Mouse (Mus musculus) embryonic fibroblast, embryonic 13.5 days (primary cell): Measurements from ENCODE around the gene Bcl7a. TPM values are rescaled to one million over a fixed set of nuclear protein-coding genes. Genes with fewer than 3 reads are reported as not detected.

Experiments used
- H3K27ac ChIP-seq: 2 replicates; pipeline ENCODE4 v1.5.1; 2012; ENCODE audit warnings: low read length, control low read depth, inconsistent platforms; ENCODE audit not compliant: insufficient read depth
- H3K4me1 ChIP-seq: 2 replicates; pipeline ENCODE4 v1.6.1; 2011; ENCODE audit warnings: low read length; ENCODE audit not compliant: control insufficient read depth, insufficient read depth
- H3K4me3 ChIP-seq: 2 replicates; pipeline ENCODE4 v1.5.1; 2011; ENCODE audit warnings: mild to moderate bottlenecking, control low read depth, low read length; ENCODE audit not compliant: insufficient read depth
- CTCF ChIP-seq: IDR thresholded peaks from 2 replicates; pipeline ENCODE4 v1.5.1; 2011; ENCODE audit warnings: mild to moderate bottlenecking, control low read depth, low read length, moderate library complexity, borderline replicate concordance; ENCODE audit not compliant: insufficient read depth
- POLR2A ChIP-seq: IDR thresholded peaks from 2 replicates; pipeline ENCODE4 v1.6.1; 2011; ENCODE audit warnings: low read depth, mild to moderate bottlenecking, control low read depth, low read length, moderate library complexity
- polyA plus RNA-seq: library from polyadenylated mRNA; stranded (reverse); fragments of >200 nt; gene quantifications from 2 replicates; pipeline ENCODE4 v1.2.4, GENCODE M21; 2011; ENCODE audit warnings: low read depth; ENCODE audit not compliant: missing spikeins, insufficient read length

The Bcl7a gene
- polyA plus RNA-seq, 1 experiment: 11.2 TPM

DNA sequence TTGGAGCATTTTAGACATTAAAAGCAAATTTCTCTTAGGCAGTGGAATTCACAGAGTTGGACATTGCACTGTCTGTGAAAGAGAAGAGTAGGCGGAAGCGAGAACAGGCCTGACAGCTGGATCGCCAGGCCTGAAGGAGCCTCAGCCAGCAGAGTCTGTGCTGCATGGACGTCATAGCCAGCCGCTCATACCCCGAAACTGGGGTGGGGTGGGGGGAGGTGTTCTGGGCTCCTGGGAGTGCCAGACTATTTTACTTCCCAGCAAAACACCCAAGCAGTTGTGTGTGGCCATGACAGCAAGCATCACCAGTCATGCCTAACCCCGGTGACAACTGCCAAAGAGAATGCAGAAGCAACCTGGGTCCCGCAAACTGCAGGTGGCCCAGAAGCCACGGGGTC is 16.9 kb upstream of the Bcl7a start:
- Histone ChIP-seq H3K27ac (peak overlapping the region; percentile 85), H3K4me1 (peaks cover 16% of the 10 kb centered on the region), H3K4me3 (no peak overlapping the region)
- TF ChIP-seq CTCF: no peak
- TF ChIP-seq POLR2A: no peak

DNA sequence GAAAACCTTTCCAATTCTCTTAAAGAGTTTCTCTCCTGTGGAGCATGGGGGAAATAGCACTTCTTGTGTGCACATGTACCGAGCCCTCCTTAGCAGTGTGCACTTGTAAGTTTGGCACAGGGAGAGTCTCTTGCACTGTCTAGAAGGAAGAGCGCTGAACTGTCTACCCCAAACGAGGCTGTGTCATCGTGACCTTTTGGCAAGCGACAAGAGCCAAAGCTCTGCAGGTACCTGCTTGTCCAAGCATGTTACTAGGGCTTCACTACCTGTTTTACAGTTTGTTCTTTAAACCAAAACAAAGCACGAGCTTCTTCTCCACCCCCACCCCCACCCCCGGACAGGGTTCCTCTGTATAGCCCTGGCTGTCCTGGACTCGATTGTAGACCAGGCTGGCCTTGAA is 15.9 kb upstream of the Bcl7a start:
- Histone ChIP-seq H3K4me1 (peaks cover 16% of the 10 kb centered on the region), H3K4me3 (no peak overlapping the region)
- no peak for TF ChIP-seq CTCF
- no peak for TF ChIP-seq POLR2A

DNA sequence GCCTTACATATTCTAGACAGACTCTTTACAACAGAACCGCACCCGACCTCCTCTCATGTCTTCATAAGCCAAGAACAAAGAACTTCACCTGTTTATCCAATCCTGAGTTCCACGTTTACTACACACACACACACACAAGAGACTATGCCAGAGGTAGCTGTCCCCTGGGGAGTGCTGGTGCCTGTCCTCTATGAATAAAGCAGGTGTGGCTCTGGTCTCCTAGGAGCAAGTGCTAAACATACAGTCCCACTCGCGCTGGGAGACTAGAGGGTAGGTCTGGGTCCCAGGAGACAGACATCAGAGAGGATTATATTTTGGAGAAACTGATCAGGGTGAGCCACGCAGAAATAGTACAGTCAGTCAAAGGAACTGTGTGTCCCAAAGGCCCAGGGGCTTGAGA is 10.1 kb upstream of the Bcl7a start:
- no peak for TF ChIP-seq CTCF
- TF ChIP-seq POLR2A: no peak
- Histone ChIP-seq H3K4me1 (peaks cover 11% of the 10 kb centered on the region), H3K27ac (no peak overlapping the region), H3K4me3 (no peak overlapping the region)

More for the DNA sequence above, 15.9 kb upstream of the Bcl7a start:
- H3K27ac ChIP-seq: peak overlapping the region; percentile 85; the same call in 1 of the 2 replicates

DNA sequence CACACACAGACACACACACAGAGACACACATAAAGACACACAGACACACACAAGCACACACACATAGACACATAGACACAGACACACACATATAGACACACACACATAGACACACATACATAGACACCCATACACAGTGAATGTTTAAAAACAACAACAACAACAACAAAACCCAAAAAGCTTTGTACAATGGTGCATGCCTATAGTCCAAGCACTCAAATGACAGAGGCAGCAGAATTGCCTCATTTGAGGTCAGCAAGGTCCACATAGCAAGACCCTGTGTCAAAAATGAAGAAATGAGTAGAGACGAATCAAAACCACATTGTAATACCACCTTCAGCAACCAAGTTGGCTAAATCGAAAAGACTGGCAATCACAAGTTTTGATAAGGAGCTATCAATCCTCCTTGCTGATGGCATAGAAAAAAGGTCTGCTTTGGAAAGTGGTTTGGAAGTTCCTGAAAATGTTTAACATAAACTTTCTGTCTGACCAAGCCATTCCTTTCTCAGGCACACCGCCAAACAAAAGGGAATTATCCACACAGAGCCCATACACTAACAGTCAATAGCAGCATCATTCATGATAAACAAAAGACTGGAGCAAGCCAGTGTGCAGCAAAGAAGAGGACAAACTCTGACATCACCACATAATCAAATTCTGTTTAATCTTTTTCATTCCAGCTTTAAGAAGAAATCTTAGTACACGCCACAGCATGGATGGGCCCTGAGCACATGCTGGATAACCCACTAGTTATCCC is 7.3 kb upstream of the Bcl7a start:
- no peak overlapping the region for H3K4me3 ChIP-seq
- TF ChIP-seq POLR2A (no peak), CTCF (no peak)
- peaks cover 11% of the 10 kb centered on the region for H3K4me1 ChIP-seq
- peak overlapping the region; percentile 58; the same call in 1 of the 2 replicates for H3K27ac ChIP-seq

GRCm38 (mm10) chr5:123338463-123338862 is 5.2 kb upstream of the Bcl7a start:
- no peak for TF ChIP-seq CTCF
- TF ChIP-seq POLR2A: no peak
- H3K4me3 ChIP-seq: no peak overlapping the region
- H3K27ac ChIP-seq: no peak overlapping the region

GRCm38 (mm10) chr5:123344628-123344962 is 961 bp downstream of the Bcl7a start:
- TF ChIP-seq POLR2A (no peak), CTCF (no peak)
- no peaks in the 10 kb centered on the region for H3K4me1 ChIP-seq
- H3K27ac ChIP-seq: peak overlapping the region; percentile 70
- H3K4me3 ChIP-seq: peak overlapping the region; percentile 67

More at GRCm38 (mm10) chr5:123338463-123338862, 5.2 kb upstream of the Bcl7a start:
- H3K4me1 ChIP-seq: peaks cover 11% of the 10 kb centered on the region

- no peaks in the 10 kb centered on the region for H3K4me1 ChIP-seq
- peak overlapping the region; percentile 70 for H3K27ac ChIP-seq
- peak overlapping the region; percentile 51 for H3K4me3 ChIP-seq
- TF ChIP-seq POLR2A (0 out of 2 replicates have a peak, but pooled peaks have one; percentile 21), CTCF (no peak)
Measured at GRCm38 (mm10) chr5:123344963-123345852, 1.6 kb downstream of the Bcl7a start.

GRCm38 (mm10) chr5:123345853-123346654 is 2.4 kb downstream of the Bcl7a start:
- peak overlapping the region; percentile 51 for H3K4me3 ChIP-seq
- no peaks in the 10 kb centered on the region for H3K4me1 ChIP-seq
- no peak for TF ChIP-seq CTCF
- TF ChIP-seq POLR2A: 0 out of 2 replicates have a peak, but pooled peaks have one; percentile 15
- peak overlapping the region; percentile 48 for H3K27ac ChIP-seq

- peak overlapping the region; percentile 39 for H3K4me3 ChIP-seq
- peak overlapping the region; percentile 48 for H3K27ac ChIP-seq
- no peaks in the 10 kb centered on the region for H3K4me1 ChIP-seq
- no peak for TF ChIP-seq CTCF
- no peak for TF ChIP-seq POLR2A
Measured at GRCm38 (mm10) chr5:123346701-123347270, 3.2 kb downstream of the Bcl7a start.
